Mouse (Mus musculus) heart, postnatal 0 days (tissue): ENCODE data around the gene Amn1. TPM values are rescaled to one million over a fixed set of nuclear protein-coding genes. Genes with fewer than 3 reads are reported as not detected.
"Not testable (repeated sequence)": the region's sequence is repeated elsewhere in the genome, so short reads cannot be mapped to it uniquely, and the experiment has no call there.

ENCODE experiments used
- ATAC-seq: fragments of 200-750 bp; cut with Nextera tagmentation; 2 replicates; pipeline ENCODE4 v1.8.0; 2017; ENCODE audit warnings: low read depth, moderate number of reproducible peaks, moderate library complexity; ENCODE audit not compliant: insufficient read depth
- DNase-seq: peaks from one replicate; pipeline ENCODE4 v3.0.0-alpha.2; 2016; ENCODE audit warnings: low spot score
- H3K27ac ChIP-seq: fragments of 300-500 bp; sonication (generic); 2 replicates; pipeline ENCODE4 v1.5.1; 2014; ENCODE audit warnings: low read depth, mild to moderate bottlenecking
- H3K27me3 ChIP-seq: fragments of 300-500 bp; sonication (generic); 2 replicates; pipeline ENCODE4 v1.6.1; 2014; ENCODE audit warnings: low read length, mixed read lengths; ENCODE audit not compliant: control insufficient read depth, insufficient read depth
- H3K36me3 ChIP-seq: fragments of 300-500 bp; sonication (generic); replicated peaks from 2 replicates; pipeline ENCODE4 v1.6.1; 2014; ENCODE audit warnings: low read length, mixed read lengths; ENCODE audit not compliant: control insufficient read depth, insufficient read depth
- H3K4me1 ChIP-seq: fragments of 300-500 bp; sonication (generic); 2 replicates; pipeline ENCODE4 v1.6.1; 2014; ENCODE audit warnings: antibody characterized with exemption; ENCODE audit not compliant: control insufficient read depth, insufficient read depth
- H3K4me2 ChIP-seq: fragments of 300-500 bp; sonication (generic); 2 replicates; pipeline ENCODE4 v1.6.1; 2014; ENCODE audit warnings: low read depth, mild to moderate bottlenecking, low read length, moderate library complexity
- H3K4me3 ChIP-seq: fragments of 300-500 bp; sonication (generic); 2 replicates; pipeline ENCODE4 v1.5.1; 2014; ENCODE audit warnings: low read depth, low read length
- H3K9ac ChIP-seq: fragments of 300-500 bp; sonication (generic); replicated peaks from 2 replicates; pipeline ENCODE4 v1.6.1; 2014; ENCODE audit warnings: low read depth, low read length, mixed read lengths
- H3K9me3 ChIP-seq: fragments of 300-500 bp; sonication (generic); replicated peaks from 2 replicates; pipeline ENCODE4 v1.6.1; 2016; ENCODE audit warnings: low read length; ENCODE audit not compliant: control insufficient read depth
- CTCF ChIP-seq: IDR thresholded peaks from 2 replicates; pipeline ENCODE4 v1.5.1; 2016; ENCODE audit warnings: antibody characterized with exemption, control low read depth, low read depth
- EP300 ChIP-seq: IDR thresholded peaks from 2 replicates; pipeline ENCODE4 v1.6.1; 2016; ENCODE audit warnings: antibody characterized with exemption, low read depth
- WGBS: fragments of 180-500 bp; shearing (Covaris S2); extraction: QIAGEN DNeasy Blood & Tissue Kit; methylation state at CpG from one replicate; pipeline ENCODE4 v1.1.7; 2014; 5-methylcytosine and 5-hydroxymethylcytosine counted together
- polyA plus RNA-seq: library from polyadenylated mRNA; unstranded; fragments of >200 nt; fragmentation: Nextera tagmentation; extraction: Ambion mirVana; gene quantifications from 2 replicates; pipeline ENCODE4 v1.2.1, GENCODE M21; 2015
- total RNA-seq: library from RNA; depleted of rRNA; stranded (reverse); fragments of >200 nt; gene quantifications from 2 replicates; pipeline ENCODE4 v1.2.3, GENCODE M21; 2014; ENCODE audit warnings: low replicate concordance

The Amn1 gene
- total and polyA plus RNA-seq, 2 experiments from 2014 or later, result 21.3 to 29.9 TPM

DNA sequence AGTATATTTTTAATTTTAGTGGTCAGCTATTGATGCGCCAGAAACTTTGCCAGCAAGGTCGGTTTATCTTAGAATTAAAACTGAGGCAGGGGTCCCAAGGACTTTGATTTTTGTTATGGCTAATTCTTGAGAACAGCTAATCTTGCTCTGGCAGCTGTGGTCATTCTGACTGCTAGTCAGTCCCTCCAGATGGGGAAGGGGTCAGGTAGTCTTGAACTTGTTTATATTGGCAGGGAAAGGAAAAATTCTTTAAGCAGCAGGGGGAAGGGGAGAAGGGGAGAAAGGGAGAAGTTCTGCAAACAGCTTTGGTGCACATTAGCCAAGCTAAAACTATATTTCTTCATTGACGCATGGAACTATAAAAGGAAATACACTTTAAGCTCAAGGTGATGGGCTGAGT lies 8.6 kb upstream of the Amn1 start:
- no peak for DNase-seq
- no peak overlapping the region for H3K4me3 ChIP-seq
- no peaks in the 10 kb centered on the region for H3K27me3 ChIP-seq
- H3K36me3 ChIP-seq, result no peaks in the 10 kb centered on the region
- no peak overlapping the region for H3K27ac ChIP-seq
- no peak for ATAC-seq
- WGBS, result 54% methylated on average over 3 of the region's 3 CpGs
- H3K9ac ChIP-seq, result no peak overlapping the region
- no peak overlapping the region for H3K4me2 ChIP-seq
- H3K9me3 ChIP-seq, result no peaks in the 10 kb centered on the region
- no peaks in the 10 kb centered on the region for H3K4me1 ChIP-seq
- TF ChIP-seq CTCF, result no peak
- no peak for TF ChIP-seq EP300

DNA sequence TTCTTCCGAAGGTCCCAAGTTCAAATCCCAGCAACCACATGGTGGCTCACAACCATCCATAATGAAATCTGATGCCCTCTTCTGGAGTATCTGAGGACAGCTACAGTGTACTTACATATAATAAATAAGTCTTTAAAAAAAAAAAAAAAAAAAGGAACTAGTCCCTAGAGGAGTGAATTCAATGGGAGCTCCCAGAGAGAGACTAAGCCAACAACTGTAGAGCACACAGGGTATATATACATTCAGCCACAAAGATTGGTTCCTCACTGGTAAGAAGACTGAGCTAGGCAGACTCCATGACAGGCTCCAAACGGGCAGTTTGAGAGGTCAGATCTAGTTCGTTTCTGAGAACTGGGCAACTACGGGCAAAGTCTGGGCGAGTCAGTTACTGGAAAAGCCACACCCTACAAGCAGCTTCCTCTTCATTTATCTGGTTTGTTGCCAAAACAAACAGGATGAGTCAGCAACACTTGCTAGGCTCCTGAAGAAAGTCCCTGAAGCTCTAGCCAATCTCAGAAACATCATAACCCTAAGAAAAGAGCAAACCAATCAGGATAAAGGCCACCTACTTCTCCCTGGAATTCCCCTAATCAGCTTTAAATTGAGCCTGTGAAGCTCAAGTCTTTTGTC lies 4.9 kb upstream of the Amn1 start:
- no peak overlapping the region for H3K4me2 ChIP-seq
- no peaks in the 10 kb centered on the region for H3K4me1 ChIP-seq
- no peak overlapping the region for H3K9ac ChIP-seq
- no peak overlapping the region for H3K4me3 ChIP-seq
- WGBS, result 49% methylated on average over 5 of the region's 5 CpGs
- TF ChIP-seq EP300 (no peak), CTCF (no peak)
- DNase-seq (peak; percentile 54), ATAC-seq (no peak)
- no peak overlapping the region for H3K27ac ChIP-seq
- H3K9me3 ChIP-seq, result no peaks in the 10 kb centered on the region
- no peaks in the 10 kb centered on the region for H3K27me3 ChIP-seq
- no peaks in the 10 kb centered on the region for H3K36me3 ChIP-seq

DNA sequence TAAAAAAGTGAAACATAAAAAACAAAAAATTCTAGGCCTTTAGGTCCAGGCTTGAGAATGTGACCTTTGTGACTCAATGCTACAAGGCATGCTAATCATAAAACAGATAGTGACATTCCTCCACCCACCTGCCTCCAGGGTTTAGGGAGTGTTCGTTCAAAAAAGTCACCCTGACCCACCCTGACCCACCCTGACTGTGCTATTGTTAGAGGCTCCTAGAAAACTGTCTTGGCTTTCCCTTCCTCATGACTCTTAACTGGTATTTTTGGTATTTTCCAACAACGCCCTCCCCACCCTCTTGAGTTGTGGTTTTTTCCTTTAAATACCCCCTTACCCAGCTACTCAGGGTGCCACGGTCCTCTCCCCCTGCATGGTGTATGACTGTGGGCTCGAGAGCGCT lies 3.4 kb upstream of the Amn1 start:
- not testable (repeated sequence) for DNase-seq, H3K27me3 ChIP-seq, H3K9me3 ChIP-seq, H3K9ac ChIP-seq, H3K27ac ChIP-seq, H3K36me3 ChIP-seq, ATAC-seq, H3K4me3 ChIP-seq, H3K4me1 ChIP-seq, H3K4me2 ChIP-seq
- 73% methylated on average over 5 of the region's 5 CpGs for WGBS

DNA sequence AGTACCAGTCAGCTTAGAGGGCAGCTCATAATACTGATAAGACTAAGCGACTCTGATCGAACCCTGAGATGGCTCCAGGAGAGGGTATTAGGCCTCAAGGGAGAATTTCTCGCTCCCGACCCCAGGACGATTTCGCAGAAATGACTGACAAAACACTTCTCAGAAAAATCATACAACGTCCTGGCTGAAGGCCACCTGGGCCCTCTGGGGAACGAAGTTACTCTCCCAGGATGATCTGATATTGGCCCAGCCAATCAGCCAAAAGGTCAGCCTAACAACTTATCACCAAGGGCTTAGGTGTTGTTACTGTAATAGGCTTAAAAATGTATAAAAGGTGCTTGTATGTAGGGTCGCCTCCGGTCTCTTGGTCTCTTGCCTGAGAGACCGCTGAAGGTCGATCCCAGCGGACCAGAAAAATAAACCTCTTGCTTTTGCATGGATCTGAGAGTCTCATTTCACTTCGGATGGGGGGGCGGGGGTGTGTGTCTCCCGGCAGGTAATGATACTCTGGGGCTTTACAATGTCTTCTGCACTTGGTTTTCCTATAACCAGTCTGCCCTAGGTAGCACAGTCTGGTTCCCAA lies 919 bp upstream of the Amn1 start:
- Histone ChIP-seq H3K9ac (no peak overlapping the region), H3K4me3 (peak overlapping the region; percentile 61; the same call in 1 of the 2 replicates), H3K36me3 (no peaks in the 10 kb centered on the region), H3K27me3 (no peaks in the 10 kb centered on the region), H3K4me2 (0 out of 2 replicates have a peak overlapping the region, but pooled peaks have one; percentile 71), H3K4me1 (peaks cover 14% of the 10 kb centered on the region), H3K9me3 (no peaks in the 10 kb centered on the region), H3K27ac (peak overlapping the region; percentile 89; the same call in 1 of the 2 replicates)
- WGBS, result 93% methylated on average over 16 of the region's 16 CpGs
- TF ChIP-seq EP300, result no peak
- no peak for TF ChIP-seq CTCF
- ATAC-seq, result no peak
- DNase-seq, result no peak

DNA sequence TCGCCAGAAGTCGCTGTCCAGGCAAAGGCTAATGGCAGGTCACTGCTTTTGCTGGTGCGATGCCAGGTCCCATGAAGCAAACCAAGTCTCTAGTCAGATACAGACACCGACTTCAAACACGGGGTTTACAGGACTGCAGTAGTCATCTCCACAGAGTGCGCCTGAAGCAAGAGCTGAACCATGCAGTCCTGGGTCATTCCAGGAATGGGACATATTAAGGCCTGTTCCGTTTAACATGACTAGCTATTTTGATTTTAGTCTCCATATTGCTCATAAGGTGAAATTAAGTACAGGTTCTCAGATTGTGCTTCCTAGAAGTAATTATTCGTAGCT lies 379 bp upstream of the Amn1 start:
- ATAC-seq (peak; percentile 39; the same call in 1 of the 2 replicates), DNase-seq (no peak)
- TF ChIP-seq CTCF (no peak), EP300 (no peak)
- Histone ChIP-seq H3K9ac (no peak overlapping the region), H3K9me3 (no peaks in the 10 kb centered on the region), H3K4me1 (peaks cover 14% of the 10 kb centered on the region), H3K4me2 (peak overlapping the region; percentile 71), H3K4me3 (peak overlapping the region; percentile 61), H3K36me3 (no peaks in the 10 kb centered on the region), H3K27me3 (no peaks in the 10 kb centered on the region), H3K27ac (peak overlapping the region; percentile 89)
- WGBS, result 30% methylated on average over 8 of the region's 8 CpGs

DNA sequence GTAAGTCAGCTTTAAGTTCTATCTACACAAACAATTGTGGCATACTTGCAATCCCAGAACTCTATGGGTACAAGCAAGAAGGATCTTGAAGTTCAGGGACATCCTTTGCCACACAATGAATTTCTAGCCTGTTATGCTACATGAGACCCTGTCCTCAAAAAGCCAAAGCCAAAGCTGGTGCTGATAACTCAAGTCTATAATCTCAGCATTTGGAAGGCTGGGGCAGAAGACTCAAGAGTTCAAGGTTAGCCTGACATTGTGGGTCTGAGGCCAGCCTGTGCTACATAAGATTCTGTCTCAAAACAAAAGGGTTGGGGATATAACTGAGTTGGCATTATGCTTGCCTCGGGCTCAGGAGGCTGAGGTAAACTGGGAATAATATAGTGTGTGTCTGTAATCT lies 1.1 kb downstream of the Amn1 start:
- Histone ChIP-seq H3K27ac (0 out of 2 replicates have a peak overlapping the region, but pooled peaks have one; percentile 89), H3K9ac (no peak overlapping the region), H3K4me3 (peak overlapping the region; percentile 61), H3K27me3 (no peaks in the 10 kb centered on the region), H3K4me2 (peak overlapping the region; percentile 71), H3K4me1 (peaks cover 14% of the 10 kb centered on the region), H3K36me3 (peaks cover 10% of the 10 kb centered on the region), H3K9me3 (0 out of 2 replicates have a peak, but pooled peaks cover 5% of the 10 kb centered on the region)
- no peak for ATAC-seq
- WGBS, result 71% methylated on average over 1 of the region's 1 CpGs
- DNase-seq, result no peak
- TF ChIP-seq CTCF (no peak), EP300 (no peak)
